Mouse (Mus musculus) olfactory bulb, adult 2 months (tissue): ENCODE results near the gene Krt17. TPM values are rescaled to one million over a fixed set of nuclear protein-coding genes. Genes with fewer than 3 reads are reported as not detected.

Experiments used
- H3K27ac ChIP-seq: fragments of 200-500 bp; 2 replicates; pipeline ENCODE4 v1.5.1; 2012; ENCODE audit warnings: low read depth, low read length; ENCODE audit not compliant: insufficient read depth
- H3K4me1 ChIP-seq: fragments of 200-500 bp; 2 replicates; pipeline ENCODE4 v1.6.1; 2012; ENCODE audit warnings: low read length; ENCODE audit not compliant: control insufficient read depth, insufficient read depth
- H3K4me3 ChIP-seq: fragments of 200-500 bp; 2 replicates; pipeline ENCODE4 v1.5.1; 2012; ENCODE audit warnings: mild to moderate bottlenecking, low read depth, low read length, moderate library complexity; ENCODE audit not compliant: insufficient read depth
- CTCF ChIP-seq: fragments of 200-500 bp; IDR thresholded peaks from 2 replicates; pipeline ENCODE4 v1.5.1; 2012; ENCODE audit warnings: low read depth, mild to moderate bottlenecking, low read length, moderate library complexity; ENCODE audit not compliant: insufficient read depth
- POLR2A ChIP-seq: fragments of 200-500 bp; IDR thresholded peaks from 2 replicates; pipeline ENCODE4 v1.6.1; 2012; ENCODE audit warnings: mild to moderate bottlenecking, low read depth, low read length, moderate library complexity; ENCODE audit not compliant: insufficient read depth
- WGBS: fragments of 180-500 bp; shearing (Covaris S2); methylation state at CpG from one replicate; pipeline ENCODE4 v1.1.7; 2018; 5-methylcytosine and 5-hydroxymethylcytosine counted together
- polyA plus RNA-seq: library from polyadenylated mRNA; stranded (reverse); fragments of >200 nt; gene quantifications from 2 replicates; pipeline ENCODE4 v1.2.4, GENCODE M21; 2012; ENCODE audit warnings: low replicate concordance; ENCODE audit not compliant: missing spikeins, insufficient read depth, insufficient read length

Krt17 gene
- polyA plus RNA-seq, 1 experiment, result not detected

GRCm38 (mm10) chr11:100274719-100275118 lies 13.9 kb upstream of the Krt17 start:
- TF ChIP-seq POLR2A, result no peak
- TF ChIP-seq CTCF, result no peak
- 80% methylated on average over 7 of the region's 7 CpGs for WGBS
- Histone ChIP-seq H3K4me1 (peaks cover 10% of the 10 kb centered on the region), H3K4me3 (no peak overlapping the region), H3K27ac (no peak overlapping the region)

- no peak overlapping the region for H3K27ac ChIP-seq
- H3K4me1 ChIP-seq, result peaks cover 10% of the 10 kb centered on the region
- H3K4me3 ChIP-seq, result no peak overlapping the region
- TF ChIP-seq CTCF (no peak), POLR2A (no peak)
- WGBS, result 100% methylated on average over 1 of the region's 1 CpGs
Measured at GRCm38 (mm10) chr11:100271878-100272277, 11.0 kb upstream of the Krt17 start.

GRCm38 (mm10) chr11:100269821-100270332 lies 9.0 kb upstream of the Krt17 start, which contains the start of gene Krt42:
TSS of gene Krt42 (minus strand) at chr11:100269871.
- no peak within 1 kb of the TSS for H3K27ac ChIP-seq
- no peak within 1 kb of the TSS for H3K4me3 ChIP-seq
- WGBS, result 94% methylated on average over 7 of the region's 7 CpGs
- TF ChIP-seq CTCF (no peak), POLR2A (no peak)
- peaks cover 13% of the 10 kb centered on the region for H3K4me1 ChIP-seq

DNA sequence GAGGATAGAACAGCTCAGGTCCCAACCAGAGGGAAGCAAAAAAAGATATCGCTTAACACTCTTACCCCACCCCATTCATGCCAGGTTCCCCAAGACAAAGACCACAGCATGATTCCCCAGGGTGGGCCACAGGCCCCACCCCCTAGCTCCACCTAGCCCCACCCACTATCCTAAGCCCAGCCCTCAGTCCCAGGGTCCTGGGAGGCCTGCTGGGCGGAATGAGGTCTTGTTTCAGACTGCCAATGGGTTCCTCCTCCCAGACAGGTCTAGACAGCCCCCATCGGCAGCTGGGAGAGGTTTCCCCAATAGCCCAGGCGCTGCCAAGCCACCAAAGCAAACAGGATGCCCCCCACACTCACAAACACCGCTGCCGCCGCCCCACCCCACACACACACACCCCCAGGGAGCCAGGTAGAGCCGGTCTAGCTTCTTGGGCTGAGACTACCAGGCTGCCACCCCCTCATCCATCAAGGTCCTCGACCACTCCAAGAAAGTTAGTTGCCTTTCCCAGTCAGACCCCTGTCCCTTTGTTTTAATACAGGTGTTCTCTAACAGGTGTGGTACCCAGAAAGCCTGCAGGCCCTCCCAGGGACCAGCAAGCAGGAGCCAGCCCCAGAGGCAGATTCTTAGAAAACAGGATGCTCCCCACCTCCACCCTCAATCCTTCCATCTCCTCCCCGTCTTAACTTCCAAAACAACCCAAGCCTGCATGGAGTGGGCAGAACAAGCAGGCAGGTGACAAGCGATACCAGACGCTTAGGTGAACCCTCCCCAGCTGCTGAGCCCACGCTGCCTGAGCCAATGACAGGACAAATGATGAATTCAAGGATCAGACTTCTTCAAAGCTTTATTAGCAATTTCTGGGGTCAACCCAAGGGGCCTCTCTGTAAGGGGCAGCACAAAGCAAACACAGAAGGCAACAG lies 1.5 kb upstream of the Krt17 start:
- WGBS, result 55% methylated on average over 13 of the region's 13 CpGs
- TF ChIP-seq POLR2A (no peak), CTCF (no peak)
- H3K4me1 ChIP-seq, result peaks cover 11% of the 10 kb centered on the region

GRCm38 (mm10) chr11:100261235-100261605 lies 391 bp upstream of the Krt17 start:
- Histone ChIP-seq H3K4me1 (peaks cover 4% of the 10 kb centered on the region; the same call in 1 of the 2 replicates), H3K27ac (no peak overlapping the region), H3K4me3 (no peak overlapping the region)
- 89% methylated on average over 9 of the region's 9 CpGs for WGBS
- TF ChIP-seq CTCF (no peak), POLR2A (no peak)

More for the DNA sequence above, 1.5 kb upstream of the Krt17 start:
- Histone ChIP-seq H3K4me3 (no peak overlapping the region), H3K27ac (no peak overlapping the region)

GRCm38 (mm10) chr11:100259079-100259478 lies 1.8 kb downstream of the Krt17 start:
- Histone ChIP-seq H3K4me3 (no peak overlapping the region), H3K4me1 (peaks cover 17% of the 10 kb centered on the region), H3K27ac (no peak overlapping the region)
- TF ChIP-seq CTCF (no peak), POLR2A (no peak)
- WGBS, result 93% methylated on average over 9 of the region's 9 CpGs

- TF ChIP-seq CTCF, result no peak
- TF ChIP-seq POLR2A, result no peak
- H3K4me1 ChIP-seq, result peaks cover 22% of the 10 kb centered on the region
- no peak overlapping the region for H3K27ac ChIP-seq
- 91% methylated on average over 1 of the region's 1 CpGs for WGBS
- H3K4me3 ChIP-seq, result no peak overlapping the region
Measured at GRCm38 (mm10) chr11:100257967-100258366, 2.9 kb downstream of the Krt17 start.

DNA sequence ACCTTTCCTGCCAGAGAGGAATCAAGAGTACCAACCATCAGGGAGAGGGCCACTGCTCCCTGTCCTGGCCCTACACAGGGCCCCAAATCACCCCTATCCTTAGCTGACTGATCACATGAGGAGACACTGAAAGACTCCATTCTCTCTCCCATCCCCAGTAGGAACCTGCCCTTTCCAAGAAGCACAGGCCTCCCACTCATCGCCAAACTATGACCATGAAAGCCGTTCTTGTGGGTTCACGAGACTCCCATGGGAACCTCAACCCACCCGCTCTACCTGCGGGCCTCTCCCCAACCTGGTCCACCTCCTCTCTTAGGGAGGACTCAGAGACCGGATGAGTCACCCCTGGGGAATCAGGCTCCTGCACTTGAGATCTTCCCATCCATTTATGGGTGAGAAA lies 5.3 kb downstream of the Krt17 start:
- 89% methylated on average over 6 of the region's 6 CpGs for WGBS
- Histone ChIP-seq H3K4me3 (no peak overlapping the region), H3K4me1 (peaks cover 22% of the 10 kb centered on the region), H3K27ac (no peak overlapping the region)
- TF ChIP-seq CTCF (no peak), POLR2A (no peak)

- no peak for TF ChIP-seq CTCF
- no peak for TF ChIP-seq POLR2A
Measured at GRCm38 (mm10) chr11:100254360-100255090, 6.3 kb downstream of the Krt17 start.

More at GRCm38 (mm10) chr11:100254360-100255090, 6.3 kb downstream of the Krt17 start:
- H3K27ac ChIP-seq, result peak overlapping the region; percentile 31; the same call in 1 of the 2 replicates
- no peak overlapping the region for H3K4me3 ChIP-seq
- H3K4me1 ChIP-seq, result peaks cover 22% of the 10 kb centered on the region
- 51% methylated on average over 5 of the region's 5 CpGs for WGBS
